Mouse (Mus musculus): ENCODE measurements at regions not wholly inside any gene's neighbourhood (a gene's known extent, or its start where the extent isn't known, plus 50 kb on each side); places are given as distances from the start of the nearest gene placed in this dataset.

- H3K4me2 ChIP-seq = no peak overlapping the region
- no peak overlapping the region for H3K4me3 ChIP-seq (ENCODE audit: low read depth, low read length)
- H3K27me3 ChIP-seq (ENCODE audit: insufficient read depth, low read length) = no peaks in the 10 kb centered on the region
- TF ChIP-seq CTCF (IDR thresholded peaks at IDR 0.05; ENCODE audit: low read depth) = no peak
- H3K36me3 ChIP-seq (ENCODE audit: insufficient read depth) = no peaks in the 10 kb centered on the region
- no peak overlapping the region for H3K9ac ChIP-seq
- H3K9me3 ChIP-seq (ENCODE audit: low read depth, low read length) = no peaks in the 10 kb centered on the region
- peaks cover 4% of the 10 kb centered on the region; the same call in 1 of the 2 replicates for H3K4me1 ChIP-seq (ENCODE audit: insufficient read depth)
- H3K27ac ChIP-seq (ENCODE audit: low read depth) = no peak overlapping the region
- no peak for ATAC-seq (ENCODE audit: insufficient read depth)
- DNase-seq = peak; percentile 23
- 50% methylated on average over 9 of the region's 9 CpGs for WGBS
These were observed 187.9 kb downstream of the Dusp6 start for GRCm38 (mm10) chr10:99450714-99451625.

GRCm38 (mm10) chr10:99451639-99452417, 188.8 kb downstream of the Dusp6 start:
- no peak overlapping the region for H3K9ac ChIP-seq
- H3K9me3 ChIP-seq (ENCODE audit: low read depth, low read length) = no peaks in the 10 kb centered on the region
- ATAC-seq (ENCODE audit: insufficient read depth) = no peak
- 45% methylated on average over 10 of the region's 10 CpGs for WGBS
- H3K27me3 ChIP-seq (ENCODE audit: insufficient read depth, low read length) = no peaks in the 10 kb centered on the region
- no peak for TF ChIP-seq CTCF (IDR thresholded peaks at IDR 0.05; ENCODE audit: low read depth)
- H3K4me1 ChIP-seq (ENCODE audit: insufficient read depth) = peaks cover 4% of the 10 kb centered on the region; the same call in 1 of the 2 replicates
- H3K4me2 ChIP-seq = no peak overlapping the region
- no peak overlapping the region for H3K27ac ChIP-seq (ENCODE audit: low read depth)
- DNase-seq = no peak
- no peak overlapping the region for H3K4me3 ChIP-seq (ENCODE audit: low read depth, low read length)
- no peaks in the 10 kb centered on the region for H3K36me3 ChIP-seq (ENCODE audit: insufficient read depth)

GRCm38 (mm10) chr10:99456180-99456579, 193.1 kb downstream of the Dusp6 start:
- ATAC-seq (ENCODE audit: insufficient read depth) (no peak), DNase-seq (no peak)
- no peak overlapping the region for H3K9ac ChIP-seq
- H3K9me3 ChIP-seq (ENCODE audit: low read depth, low read length) = no peaks in the 10 kb centered on the region
- WGBS = 82% methylated on average over 5 of the region's 5 CpGs
- no peaks in the 10 kb centered on the region for H3K36me3 ChIP-seq (ENCODE audit: insufficient read depth)
- TF ChIP-seq CTCF (IDR thresholded peaks at IDR 0.05; ENCODE audit: low read depth) = no peak
- no peak overlapping the region for H3K4me2 ChIP-seq
- H3K4me3 ChIP-seq (ENCODE audit: low read depth, low read length) = no peak overlapping the region
- no peak overlapping the region for H3K27ac ChIP-seq (ENCODE audit: low read depth)
- H3K27me3 ChIP-seq (ENCODE audit: insufficient read depth, low read length) = no peaks in the 10 kb centered on the region
- peaks cover 6% of the 10 kb centered on the region; the same call in 1 of the 2 replicates for H3K4me1 ChIP-seq (ENCODE audit: insufficient read depth)

- peak; percentile 45 for DNase-seq
- H3K27me3 ChIP-seq (ENCODE audit: insufficient read depth, low read length) = no peaks in the 10 kb centered on the region
- 54% methylated on average over 3 of the region's 3 CpGs for WGBS
- 0 out of 2 replicates have a peak, but pooled peaks cover 2% of the 10 kb centered on the region for H3K4me1 ChIP-seq (ENCODE audit: insufficient read depth)
- no peak overlapping the region for H3K9ac ChIP-seq
- H3K27ac ChIP-seq (ENCODE audit: low read depth) = no peak overlapping the region
- no peaks in the 10 kb centered on the region for H3K9me3 ChIP-seq (ENCODE audit: low read depth, low read length)
- H3K36me3 ChIP-seq (ENCODE audit: insufficient read depth) = no peaks in the 10 kb centered on the region
- no peak overlapping the region for H3K4me2 ChIP-seq
- ATAC-seq (ENCODE audit: insufficient read depth) = no peak
- H3K4me3 ChIP-seq (ENCODE audit: low read depth, low read length) = no peak overlapping the region
- TF ChIP-seq CTCF (IDR thresholded peaks at IDR 0.05; ENCODE audit: low read depth) = no peak
These were observed 195.0 kb downstream of the Dusp6 start for GRCm38 (mm10) chr10:99458047-99458446.

GRCm38 (mm10) chr10:99459171-99459660, 196.2 kb downstream of the Dusp6 start:
- no peak overlapping the region for H3K4me2 ChIP-seq
- no peak overlapping the region for H3K9ac ChIP-seq
- DNase-seq (no peak), ATAC-seq (ENCODE audit: insufficient read depth) (no peak)
- H3K36me3 ChIP-seq (ENCODE audit: insufficient read depth) = no peaks in the 10 kb centered on the region
- H3K27ac ChIP-seq (ENCODE audit: low read depth) = no peak overlapping the region
- H3K9me3 ChIP-seq (ENCODE audit: low read depth, low read length) = no peaks in the 10 kb centered on the region
- 73% methylated on average over 9 of the region's 9 CpGs for WGBS
- 0 out of 2 replicates have a peak, but pooled peaks cover 2% of the 10 kb centered on the region for H3K4me1 ChIP-seq (ENCODE audit: insufficient read depth)
- no peak overlapping the region for H3K4me3 ChIP-seq (ENCODE audit: low read depth, low read length)
- no peaks in the 10 kb centered on the region for H3K27me3 ChIP-seq (ENCODE audit: insufficient read depth, low read length)
- no peak for TF ChIP-seq CTCF (IDR thresholded peaks at IDR 0.05; ENCODE audit: low read depth)

- no peaks in the 10 kb centered on the region for H3K27me3 ChIP-seq (ENCODE audit: insufficient read depth, low read length)
- H3K9ac ChIP-seq = no peak overlapping the region
- H3K27ac ChIP-seq (ENCODE audit: low read depth) = no peak overlapping the region
- no peaks in the 10 kb centered on the region for H3K9me3 ChIP-seq (ENCODE audit: low read depth, low read length)
- no peaks in the 10 kb centered on the region for H3K36me3 ChIP-seq (ENCODE audit: insufficient read depth)
- H3K4me2 ChIP-seq = no peak overlapping the region
- DNase-seq = peak; percentile 55
- 0 out of 2 replicates have a peak, but pooled peaks cover 2% of the 10 kb centered on the region for H3K4me1 ChIP-seq (ENCODE audit: insufficient read depth)
- no peak overlapping the region for H3K4me3 ChIP-seq (ENCODE audit: low read depth, low read length)
- no peak; the same call in 1 of the 2 replicates for ATAC-seq (ENCODE audit: insufficient read depth)
- WGBS = 31% methylated on average over 10 of the region's 10 CpGs
- TF ChIP-seq CTCF (IDR thresholded peaks at IDR 0.05; ENCODE audit: low read depth) = peak; percentile 72
These were observed 196.9 kb downstream of the Dusp6 start for GRCm38 (mm10) chr10:99459823-99460361.

Data from lung, embryonic 14.5 days (tissue).